Mouse (Mus musculus) liver, embryonic 15.5 days (tissue): ENCODE results near the gene Itga5. TPM values are rescaled to one million over a fixed set of nuclear protein-coding genes. Genes with fewer than 3 reads are reported as not detected.

Experiments
- ATAC-seq: fragments of 200-750 bp; cut with Nextera tagmentation; 2 replicates; pipeline ENCODE4 v1.8.0; 2017; ENCODE audit warnings: moderate number of reproducible peaks, mild to moderate bottlenecking, moderate library complexity; ENCODE audit not compliant: insufficient read depth
- H3K27ac ChIP-seq: fragments of 300-500 bp; sonication (generic); replicated peaks from 2 replicates; pipeline ENCODE4 v1.5.1; 2015; ENCODE audit warnings: mild to moderate bottlenecking, inconsistent platforms
- H3K27me3 ChIP-seq: fragments of 300-500 bp; sonication (generic); 2 replicates; pipeline ENCODE4 v1.6.1; 2015; ENCODE audit warnings: mild to moderate bottlenecking, inconsistent platforms
- H3K36me3 ChIP-seq: fragments of 300-500 bp; sonication (generic); replicated peaks from 2 replicates; pipeline ENCODE4 v1.6.1; 2015; ENCODE audit warnings: moderate library complexity, mild to moderate bottlenecking, inconsistent platforms
- H3K4me1 ChIP-seq: fragments of 300-500 bp; sonication (generic); replicated peaks from 2 replicates; pipeline ENCODE4 v1.6.1; 2015; ENCODE audit warnings: inconsistent platforms
- H3K4me2 ChIP-seq: fragments of 300-500 bp; sonication (generic); 2 replicates; pipeline ENCODE4 v1.6.1; 2015; ENCODE audit warnings: moderate library complexity, mild to moderate bottlenecking, inconsistent platforms
- H3K4me3 ChIP-seq: fragments of 300-500 bp; sonication (generic); replicated peaks from 2 replicates; pipeline ENCODE4 v1.5.1; 2015; ENCODE audit warnings: mild to moderate bottlenecking, inconsistent platforms
- H3K9ac ChIP-seq: fragments of 300-500 bp; sonication (generic); 2 replicates; pipeline ENCODE4 v1.6.1; 2015; ENCODE audit warnings: moderate library complexity, mild to moderate bottlenecking, inconsistent platforms
- H3K9me3 ChIP-seq: fragments of 300-500 bp; sonication (generic); replicated peaks from 2 replicates; pipeline ENCODE4 v1.6.1; 2016; ENCODE audit warnings: inconsistent platforms
- WGBS: fragments of 180-500 bp; shearing (Covaris S2); methylation state at CpG from one replicate; pipeline ENCODE4 v1.1.7; 2015; ENCODE audit warnings: mixed read lengths; ENCODE audit not compliant: insufficient replicate concordance; 5-methylcytosine and 5-hydroxymethylcytosine counted together
- polyA plus RNA-seq: library from polyadenylated mRNA; unstranded; fragments of >200 nt; fragmentation: Nextera tagmentation; extraction: Ambion mirVana; gene quantifications from 2 replicates; pipeline ENCODE4 v1.2.1, GENCODE M21; 2015

The Itga5 gene
- polyA plus RNA-seq, 1 experiment from 2014 or later, result 15.9 TPM

GRCm38 (mm10) chr15:103353511-103354256 lies 12.9 kb downstream of the Itga5 start:
- ATAC-seq, result no peak
- H3K36me3 ChIP-seq, result peaks cover 84% of the 10 kb centered on the region
- 67% methylated on average over 11 of the region's 11 CpGs for WGBS

GRCm38 (mm10) chr15:103352856-103353255 lies 13.7 kb downstream of the Itga5 start:
- Histone ChIP-seq H3K4me1 (peaks cover 2% of the 10 kb centered on the region), H3K9me3 (no peaks in the 10 kb centered on the region), H3K4me3 (no peak overlapping the region), H3K4me2 (no peak overlapping the region), H3K27ac (no peak overlapping the region), H3K9ac (no peak overlapping the region), H3K27me3 (no peaks in the 10 kb centered on the region), H3K36me3 (peaks cover 90% of the 10 kb centered on the region)
- WGBS, result 36% methylated on average over 4 of the region's 4 CpGs
- ATAC-seq, result no peak

More at GRCm38 (mm10) chr15:103353511-103354256, 12.9 kb downstream of the Itga5 start:
- peaks cover 11% of the 10 kb centered on the region for H3K4me1 ChIP-seq
- no peaks in the 10 kb centered on the region for H3K9me3 ChIP-seq
- H3K27ac ChIP-seq, result no peak overlapping the region
- no peak overlapping the region for H3K4me2 ChIP-seq
- H3K4me3 ChIP-seq, result no peak overlapping the region
- H3K9ac ChIP-seq, result no peak overlapping the region
- H3K27me3 ChIP-seq, result no peaks in the 10 kb centered on the region

GRCm38 (mm10) chr15:103347275-103347684 lies 19.3 kb downstream of the Itga5 start:
- Histone ChIP-seq H3K4me2 (no peak overlapping the region), H3K27ac (no peak overlapping the region), H3K4me1 (0 out of 2 replicates have a peak, but pooled peaks cover 7% of the 10 kb centered on the region), H3K4me3 (no peak overlapping the region), H3K36me3 (peaks cover 73% of the 10 kb centered on the region), H3K27me3 (no peaks in the 10 kb centered on the region), H3K9me3 (no peaks in the 10 kb centered on the region), H3K9ac (no peak overlapping the region)
- WGBS, result 1% methylated on average over 2 of the region's 2 CpGs
- peak; percentile 26; the same call in 1 of the 2 replicates for ATAC-seq

- WGBS, result 64% methylated on average over 6 of the region's 6 CpGs
- no peak overlapping the region for H3K27ac ChIP-seq
- H3K36me3 ChIP-seq, result peaks cover 60% of the 10 kb centered on the region
- no peak overlapping the region for H3K9ac ChIP-seq
- no peaks in the 10 kb centered on the region for H3K9me3 ChIP-seq
- peaks cover 14% of the 10 kb centered on the region for H3K27me3 ChIP-seq
- H3K4me1 ChIP-seq, result peaks cover 8% of the 10 kb centered on the region; the same call in 1 of the 2 replicates
- H3K4me2 ChIP-seq, result no peak overlapping the region
- ATAC-seq, result no peak
- no peak overlapping the region for H3K4me3 ChIP-seq
These were observed 20.8 kb downstream of the Itga5 start for GRCm38 (mm10) chr15:103345789-103346188.

- Histone ChIP-seq H3K36me3 (peaks cover 37% of the 10 kb centered on the region), H3K27me3 (peaks cover 36% of the 10 kb centered on the region), H3K4me2 (no peak overlapping the region), H3K4me3 (no peak overlapping the region), H3K9ac (no peak overlapping the region), H3K9me3 (no peaks in the 10 kb centered on the region), H3K4me1 (peaks cover 28% of the 10 kb centered on the region), H3K27ac (no peak overlapping the region)
- ATAC-seq, result no peak
These were observed 23.0 kb downstream of the Itga5 start for GRCm38 (mm10) chr15:103343556-103343955.

- H3K27me3 ChIP-seq, result peaks cover 41% of the 10 kb centered on the region
- H3K36me3 ChIP-seq, result peaks cover 34% of the 10 kb centered on the region
- ATAC-seq, result no peak
- 39% methylated on average over 3 of the region's 3 CpGs for WGBS
- H3K9ac ChIP-seq, result no peak overlapping the region
- no peaks in the 10 kb centered on the region for H3K9me3 ChIP-seq
- no peak overlapping the region for H3K27ac ChIP-seq
- peaks cover 31% of the 10 kb centered on the region for H3K4me1 ChIP-seq
- no peak overlapping the region for H3K4me2 ChIP-seq
- H3K4me3 ChIP-seq, result no peak overlapping the region
These were observed 23.6 kb downstream of the Itga5 start for GRCm38 (mm10) chr15:103343008-103343407.

- ATAC-seq, result no peak
- Histone ChIP-seq H3K4me3 (no peak overlapping the region), H3K4me2 (no peak overlapping the region), H3K9ac (no peak overlapping the region), H3K27me3 (peaks cover 46% of the 10 kb centered on the region), H3K27ac (no peak overlapping the region), H3K9me3 (no peaks in the 10 kb centered on the region), H3K36me3 (peaks cover 28% of the 10 kb centered on the region), H3K4me1 (peaks cover 34% of the 10 kb centered on the region)
- WGBS, result 15% methylated on average over 4 of the region's 4 CpGs
These were observed 24.1 kb downstream of the Itga5 start for GRCm38 (mm10) chr15:103342415-103342814.

GRCm38 (mm10) chr15:103341547-103341946 lies 25.0 kb downstream of the Itga5 start:
- Histone ChIP-seq H3K27me3 (peaks cover 46% of the 10 kb centered on the region), H3K4me1 (peaks cover 38% of the 10 kb centered on the region), H3K27ac (no peak overlapping the region), H3K9ac (no peak overlapping the region), H3K4me3 (no peak overlapping the region), H3K9me3 (no peaks in the 10 kb centered on the region), H3K4me2 (no peak overlapping the region), H3K36me3 (peaks cover 27% of the 10 kb centered on the region)
- ATAC-seq, result no peak
- WGBS, result 50% methylated on average over 8 of the region's 8 CpGs

- Histone ChIP-seq H3K4me1 (peaks cover 38% of the 10 kb centered on the region), H3K27me3 (peaks cover 46% of the 10 kb centered on the region), H3K27ac (no peak overlapping the region), H3K9ac (no peak overlapping the region), H3K4me2 (0 out of 2 replicates have a peak overlapping the region, but pooled peaks have one; percentile 84), H3K4me3 (no peak overlapping the region), H3K36me3 (peaks cover 19% of the 10 kb centered on the region), H3K9me3 (no peaks in the 10 kb centered on the region)
- no peak for ATAC-seq
- 17% methylated on average over 4 of the region's 4 CpGs for WGBS
These were observed 25.8 kb downstream of the Itga5 start for GRCm38 (mm10) chr15:103340786-103341185.

- no peaks in the 10 kb centered on the region for H3K9me3 ChIP-seq
- H3K9ac ChIP-seq, result peak within 1 kb of the TSS; percentile 45; the same call in 1 of the 2 replicates
- 0% methylated on average over 25 of the region's 26 CpGs for WGBS
- H3K27ac ChIP-seq, result no peak within 1 kb of the TSS
- peaks cover 12% of the 10 kb centered on the region; the same call in 1 of the 2 replicates for H3K36me3 ChIP-seq
- peak; percentile 57 for ATAC-seq
- H3K4me2 ChIP-seq, result peak within 1 kb of the TSS; percentile 84
- peak within 1 kb of the TSS; percentile 64 for H3K4me3 ChIP-seq
- H3K27me3 ChIP-seq, result peaks cover 46% of the 10 kb centered on the region
- peaks cover 43% of the 10 kb centered on the region for H3K4me1 ChIP-seq
These were observed 26.6 kb downstream of the Itga5 start, which contains the start of gene Zfp385a for GRCm38 (mm10) chr15:103339961-103340337. Gene Zfp385a, minus strand, starts transcription at chr15:103340093.

GRCm38 (mm10) chr15:103339166-103339960 lies 27.2 kb downstream of the Itga5 start:
- peaks cover 46% of the 10 kb centered on the region for H3K4me1 ChIP-seq
- peaks cover 6% of the 10 kb centered on the region; the same call in 1 of the 2 replicates for H3K36me3 ChIP-seq
- peak overlapping the region; percentile 45; the same call in 1 of the 2 replicates for H3K9ac ChIP-seq
- WGBS, result 0% methylated on average over 29 of the region's 31 CpGs
- H3K4me3 ChIP-seq, result peak overlapping the region; percentile 64
- peaks cover 46% of the 10 kb centered on the region for H3K27me3 ChIP-seq
- H3K4me2 ChIP-seq, result peak overlapping the region; percentile 84
- no peaks in the 10 kb centered on the region for H3K9me3 ChIP-seq
- ATAC-seq, result peak; percentile 45
- H3K27ac ChIP-seq, result no peak overlapping the region
